Mouse (Mus musculus) frontal cortex, adult (tissue): ENCODE results near the gene Zfp335.
"Not testable (repeated sequence)": the region's sequence is repeated elsewhere in the genome, so short reads cannot be mapped to it uniquely, and the experiment has no call there.

Experiments used
- ATAC-seq: cut with Nextera tagmentation; 2 replicates; pipeline ENCODE4 v1.9.2; 2017; ENCODE audit warnings: mild to moderate bottlenecking, moderate library complexity, mixed read lengths; ENCODE audit not compliant: low TSS enrichment

Gene Zfp335

GRCm38 (mm10) chr2:164868491-164868890 lies 43.1 kb downstream of the Zfp335 start:
- no peak for ATAC-seq

GRCm38 (mm10) chr2:164867566-164867965 lies 44.0 kb downstream of the Zfp335 start:
- ATAC-seq: no peak

- ATAC-seq: no peak
Observed at GRCm38 (mm10) chr2:164866741-164867551, 44.6 kb downstream of the Zfp335 start.

- ATAC-seq: no peak
Observed at GRCm38 (mm10) chr2:164864593-164864992, 47.0 kb downstream of the Zfp335 start.

- ATAC-seq: not testable (repeated sequence)
Observed at GRCm38 (mm10) chr2:164863411-164863810, 48.1 kb downstream of the Zfp335 start.

GRCm38 (mm10) chr2:164862179-164862861 lies 49.2 kb downstream of the Zfp335 start:
- ATAC-seq: no peak

GRCm38 (mm10) chr2:164861094-164861493 lies 50.5 kb downstream of the Zfp335 start:
- ATAC-seq: no peak

GRCm38 (mm10) chr2:164859640-164860432 lies 51.7 kb downstream of the Zfp335 start:
- ATAC-seq: no peak

GRCm38 (mm10) chr2:164859155-164859554 lies 52.4 kb downstream of the Zfp335 start:
- no peak for ATAC-seq

- ATAC-seq: no peak
Observed at GRCm38 (mm10) chr2:164857842-164858553, 53.6 kb downstream of the Zfp335 start.

- ATAC-seq: no peak
Observed at GRCm38 (mm10) chr2:164857101-164857821, 54.3 kb downstream of the Zfp335 start, which contains the start of gene Pltp. Gene Pltp, minus strand, starts transcription at chr2:164857711.

GRCm38 (mm10) chr2:164856309-164857100 lies 55.1 kb downstream of the Zfp335 start:
- ATAC-seq: peak; percentile 38; the same call in 1 of the 2 replicates

- ATAC-seq: not testable (repeated sequence)
Observed at GRCm38 (mm10) chr2:164855572-164855971, 56.0 kb downstream of the Zfp335 start.

- peak; percentile 74; the same call in 1 of the 2 replicates for ATAC-seq
Observed at GRCm38 (mm10) chr2:164850061-164850460, 61.5 kb downstream of the Zfp335 start.

GRCm38 (mm10) chr2:164845782-164846181 lies 65.8 kb downstream of the Zfp335 start:
- ATAC-seq: no peak
